Mouse (Mus musculus) hindbrain, postnatal 0 days (tissue): Measurements from ENCODE around the gene Megf8. TPM values are rescaled to one million over a fixed set of nuclear protein-coding genes. Genes with fewer than 3 reads are reported as not detected.
A peak's percentile ranks its signal among the peaks of the same experiment; 100 is the strongest.

Experiments
- ATAC-seq: fragments of 200-750 bp; cut with Nextera tagmentation; 2 replicates; pipeline ENCODE4 v1.8.0; 2017; ENCODE audit warnings: mild to moderate bottlenecking, moderate TSS enrichment, moderate library complexity
- DNase-seq: peaks from one replicate; pipeline ENCODE4 v3.0.0-alpha.2; 2015; ENCODE audit warnings: low spot score
- H3K27ac ChIP-seq: fragments of 300-500 bp; sonication (generic); 2 replicates; pipeline ENCODE4 v1.5.1; 2014; ENCODE audit warnings: mild to moderate bottlenecking
- H3K27me3 ChIP-seq: fragments of 300-500 bp; sonication (generic); 2 replicates; pipeline ENCODE4 v1.6.1; 2014; ENCODE audit warnings: low read length, mixed read lengths; ENCODE audit not compliant: insufficient read depth
- H3K36me3 ChIP-seq: fragments of 300-500 bp; sonication (generic); 2 replicates; pipeline ENCODE4 v1.6.1; 2014; ENCODE audit warnings: low read length, mixed read lengths; ENCODE audit not compliant: insufficient read depth
- H3K4me1 ChIP-seq: fragments of 300-500 bp; sonication (generic); 2 replicates; pipeline ENCODE4 v1.6.1; 2014; ENCODE audit warnings: antibody characterized with exemption, low read length, mixed read lengths; ENCODE audit not compliant: insufficient read depth
- H3K4me2 ChIP-seq: fragments of 300-500 bp; sonication (generic); 2 replicates; pipeline ENCODE4 v1.6.1; 2014; ENCODE audit warnings: low read depth, mild to moderate bottlenecking, low read length, moderate library complexity, mixed read lengths
- H3K4me3 ChIP-seq: fragments of 300-500 bp; sonication (generic); 2 replicates; pipeline ENCODE4 v1.5.1; 2014; ENCODE audit warnings: low read length
- H3K9ac ChIP-seq: fragments of 300-500 bp; sonication (generic); replicated peaks from 2 replicates; pipeline ENCODE4 v1.6.1; 2014; ENCODE audit warnings: mild to moderate bottlenecking, low read length, moderate library complexity, mixed read lengths
- H3K9me3 ChIP-seq: fragments of 300-500 bp; sonication (generic); 2 replicates; pipeline ENCODE4 v1.6.1; 2016; ENCODE audit warnings: low read length, mixed read lengths
- CTCF ChIP-seq: IDR thresholded peaks from 2 replicates; pipeline ENCODE4 v1.5.1; 2016; ENCODE audit warnings: antibody characterized with exemption, control low read depth, low read depth
- WGBS: fragments of 180-500 bp; shearing (Covaris S2); extraction: QIAGEN DNeasy Blood & Tissue Kit; methylation state at CpG from one replicate; pipeline ENCODE4 v1.1.7; 2014; 5-methylcytosine and 5-hydroxymethylcytosine counted together
- polyA plus RNA-seq: library from polyadenylated mRNA; unstranded; fragments of >200 nt; fragmentation: Nextera tagmentation; extraction: Ambion mirVana; gene quantifications from 2 replicates; pipeline ENCODE4 v1.2.1, GENCODE M21; 2015
- total RNA-seq: library from RNA; depleted of rRNA; stranded (reverse); fragments of >200 nt; gene quantifications from 2 replicates; pipeline ENCODE4 v1.2.3, GENCODE M21; 2014

The Megf8 gene
- total and polyA plus RNA-seq, 2 experiments from 2014 or later: 14.8 to 105 TPM

DNA sequence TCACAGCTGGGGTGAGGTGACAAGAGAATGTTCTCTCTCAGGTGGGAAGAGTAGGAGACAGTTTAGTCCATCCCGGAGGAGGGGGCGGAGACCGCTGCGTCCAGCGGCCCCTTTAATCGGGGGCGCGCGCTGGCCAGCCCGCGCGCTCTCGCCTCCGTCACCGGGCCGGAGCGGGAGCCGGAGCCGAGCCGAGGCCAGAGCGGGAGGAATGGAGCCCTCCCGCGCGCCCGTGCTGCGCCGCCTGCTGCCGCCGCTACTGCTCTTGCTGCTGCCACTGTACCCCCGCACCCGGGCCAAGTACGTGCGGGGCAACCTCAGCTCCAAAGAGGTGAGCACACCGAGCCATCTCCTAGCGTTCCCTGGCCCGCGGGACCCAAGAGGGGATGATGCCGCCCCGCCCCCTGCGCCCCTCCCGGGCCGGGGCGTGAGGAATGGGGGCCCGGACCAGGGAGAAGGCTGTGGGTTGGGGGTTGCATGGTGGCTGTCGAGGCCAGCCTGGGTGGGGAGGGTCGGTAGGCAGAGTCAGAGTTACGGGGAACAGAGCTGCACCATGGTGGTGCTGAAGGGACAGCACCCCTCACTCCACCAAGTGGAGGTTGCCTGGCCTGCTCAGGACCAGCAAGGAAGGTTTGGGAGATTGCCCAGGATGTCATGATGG is 10.9 kb upstream of the Megf8 start, which contains the start of gene Tmem145:
TSS of gene Tmem145 (plus strand) at position 151 of the 658 bp plus-strand sequence.
- WGBS: under 1% methylated on average over 46 of the region's 47 CpGs
- ATAC-seq: peak; percentile 84
- H3K9ac ChIP-seq: peak within 1 kb of the TSS; percentile 87
- no peaks in the 10 kb centered on the region for H3K9me3 ChIP-seq
- H3K4me1 ChIP-seq: no peaks in the 10 kb centered on the region
- H3K27ac ChIP-seq: peak within 1 kb of the TSS; percentile 90
- H3K4me2 ChIP-seq: peak within 1 kb of the TSS; percentile 88
- H3K36me3 ChIP-seq: 0 out of 2 replicates have a peak, but pooled peaks cover 3% of the 10 kb centered on the region
- DNase-seq: peak; percentile 84
- no peaks in the 10 kb centered on the region for H3K27me3 ChIP-seq
- TF ChIP-seq CTCF: peak; percentile 3; the same call in 1 of the 2 replicates
- peak within 1 kb of the TSS; percentile 78 for H3K4me3 ChIP-seq

DNA sequence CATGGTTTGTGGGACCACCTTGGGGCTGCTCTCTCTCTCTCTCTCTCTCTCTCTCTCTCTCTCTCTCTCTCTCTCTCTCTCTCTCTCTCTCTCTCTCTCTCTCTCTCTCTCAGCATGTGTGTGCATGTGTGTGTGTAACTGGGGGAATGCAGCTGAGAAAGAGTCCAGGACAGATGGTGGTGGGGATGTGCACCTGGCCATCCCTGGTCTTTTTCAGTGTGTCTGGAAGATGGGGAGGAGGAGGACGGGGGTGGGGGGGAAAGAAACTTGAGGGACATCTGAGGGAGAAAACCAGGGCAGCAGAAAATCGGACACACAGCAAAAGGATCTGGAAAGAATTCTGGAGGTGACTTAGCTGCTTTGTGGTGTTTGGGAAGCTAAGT is 10.4 kb upstream of the Megf8 start:
- Histone ChIP-seq H3K36me3 (0 out of 2 replicates have a peak, but pooled peaks cover 3% of the 10 kb centered on the region), H3K9ac (peak overlapping the region; percentile 87; the same call in 1 of the 2 replicates), H3K27ac (peak overlapping the region; percentile 90), H3K4me3 (peak overlapping the region; percentile 78), H3K9me3 (no peaks in the 10 kb centered on the region), H3K4me2 (peak overlapping the region; percentile 88), H3K4me1 (no peaks in the 10 kb centered on the region), H3K27me3 (no peaks in the 10 kb centered on the region)
- WGBS: 33% methylated on average over 2 of the region's 2 CpGs
- no peak for TF ChIP-seq CTCF
- DNase-seq: no peak
- ATAC-seq: peak; percentile 21; the same call in 1 of the 2 replicates

DNA sequence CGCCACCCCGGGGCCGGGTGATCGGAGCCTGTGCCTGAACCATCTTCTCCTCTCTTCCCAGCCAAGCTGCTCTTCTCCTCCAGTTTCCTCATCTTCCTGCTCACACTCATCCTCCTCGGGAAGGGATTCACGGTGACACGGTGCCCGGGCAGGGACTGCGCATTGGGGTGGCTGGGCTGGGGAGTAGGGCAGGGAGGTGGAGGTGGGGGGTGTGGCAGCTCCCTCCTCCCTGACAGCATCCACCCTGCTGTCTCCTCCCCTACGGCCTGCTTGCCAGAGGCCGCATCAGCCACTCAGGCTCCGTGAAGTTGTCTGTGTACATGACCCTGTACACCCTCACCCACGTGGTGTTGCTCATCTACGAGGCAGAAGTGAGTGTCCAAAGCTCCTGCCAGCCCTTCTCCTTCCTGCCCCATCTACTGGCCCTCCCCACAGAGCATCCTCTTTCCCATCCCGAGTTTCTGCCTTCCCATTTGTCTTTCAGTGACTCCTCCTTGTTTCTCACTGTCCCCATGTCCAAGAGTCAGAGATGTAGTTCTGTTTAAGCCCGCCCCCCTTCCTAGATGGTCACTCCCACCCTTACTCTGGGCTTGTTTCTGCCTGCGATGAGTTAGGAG is 8.2 kb upstream of the Megf8 start:
- 60% methylated on average over 17 of the region's 17 CpGs for WGBS
- H3K27ac ChIP-seq: no peak overlapping the region
- no peak for ATAC-seq
- H3K27me3 ChIP-seq: peaks cover 11% of the 10 kb centered on the region; the same call in 1 of the 2 replicates
- H3K9me3 ChIP-seq: no peaks in the 10 kb centered on the region
- 0 out of 2 replicates have a peak, but pooled peaks cover 3% of the 10 kb centered on the region for H3K36me3 ChIP-seq
- no peak overlapping the region for H3K9ac ChIP-seq
- no peak overlapping the region for H3K4me2 ChIP-seq
- no peak for TF ChIP-seq CTCF
- no peaks in the 10 kb centered on the region for H3K4me1 ChIP-seq
- DNase-seq: no peak
- H3K4me3 ChIP-seq: no peak overlapping the region

DNA sequence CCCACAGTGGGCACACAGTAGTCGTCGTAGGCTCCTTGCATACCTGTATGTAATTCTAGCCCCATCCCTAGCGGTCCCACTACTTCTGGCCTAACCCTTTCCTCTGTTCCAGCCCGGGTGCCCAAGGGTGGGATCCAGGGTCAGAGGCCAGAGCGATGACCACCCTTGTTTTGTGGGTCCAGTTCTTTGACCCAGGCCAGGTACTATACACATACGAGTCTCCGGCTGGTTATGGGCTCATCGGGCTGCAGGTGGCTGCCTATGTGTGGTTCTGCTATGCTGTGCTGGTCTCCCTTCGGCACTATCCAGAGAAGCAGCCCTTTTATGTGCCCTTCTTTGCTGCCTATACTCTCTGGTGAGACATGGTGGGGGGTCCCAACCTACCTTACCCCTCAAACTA is 7.5 kb upstream of the Megf8 start:
- Histone ChIP-seq H3K4me1 (no peaks in the 10 kb centered on the region), H3K27me3 (peaks cover 16% of the 10 kb centered on the region; the same call in 1 of the 2 replicates), H3K4me2 (no peak overlapping the region), H3K36me3 (0 out of 2 replicates have a peak, but pooled peaks cover 3% of the 10 kb centered on the region), H3K27ac (no peak overlapping the region), H3K9ac (no peak overlapping the region), H3K9me3 (no peaks in the 10 kb centered on the region), H3K4me3 (no peak overlapping the region)
- WGBS: 89% methylated on average over 9 of the region's 9 CpGs
- DNase-seq: no peak
- no peak for ATAC-seq
- TF ChIP-seq CTCF: no peak

DNA sequence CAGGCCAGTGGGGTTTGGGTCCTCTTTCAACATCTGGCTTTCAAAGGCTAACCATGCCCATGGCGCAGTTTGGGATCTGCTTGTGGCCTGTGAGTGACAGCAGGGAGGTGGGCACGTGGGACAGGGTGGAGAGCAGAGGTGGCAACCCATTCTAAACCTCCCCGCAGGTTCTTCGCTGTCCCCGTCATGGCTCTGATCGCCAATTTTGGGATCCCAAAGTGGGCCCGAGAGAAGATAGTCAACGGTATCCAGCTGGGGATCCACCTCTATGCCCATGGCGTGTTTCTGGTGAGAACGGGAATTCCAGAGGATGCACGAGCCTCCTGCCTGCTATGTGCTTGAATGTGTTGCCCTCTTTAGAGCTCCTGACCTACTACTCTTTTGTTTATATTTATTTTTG is 5.8 kb upstream of the Megf8 start:
- Histone ChIP-seq H3K9me3 (no peaks in the 10 kb centered on the region), H3K4me2 (no peak overlapping the region), H3K4me3 (no peak overlapping the region), H3K27ac (no peak overlapping the region), H3K36me3 (0 out of 2 replicates have a peak, but pooled peaks cover 3% of the 10 kb centered on the region), H3K9ac (no peak overlapping the region), H3K27me3 (peaks cover 16% of the 10 kb centered on the region; the same call in 1 of the 2 replicates), H3K4me1 (peaks cover 10% of the 10 kb centered on the region; the same call in 1 of the 2 replicates)
- TF ChIP-seq CTCF: no peak
- ATAC-seq (no peak), DNase-seq (no peak)
- 76% methylated on average over 11 of the region's 11 CpGs for WGBS

DNA sequence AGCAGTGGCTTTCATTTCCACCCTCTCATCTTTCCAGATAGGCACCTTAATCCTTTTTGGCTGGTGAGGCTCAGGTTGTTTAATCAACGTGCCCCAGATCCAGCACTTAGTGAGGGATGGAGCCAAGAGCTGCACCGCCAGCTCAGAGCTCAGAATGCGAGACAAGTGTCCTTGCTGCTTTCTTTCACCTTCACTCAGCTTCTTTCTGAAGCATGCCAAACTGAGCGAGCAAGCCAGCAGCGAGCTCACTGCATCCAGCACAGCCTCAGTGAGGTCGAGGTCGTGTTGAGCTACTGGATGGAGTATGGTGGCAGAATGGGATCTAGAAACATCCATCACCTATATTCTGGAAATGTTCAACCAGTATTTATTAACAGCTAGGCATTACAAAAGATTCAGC is 3.6 kb upstream of the Megf8 start:
- H3K27me3 ChIP-seq: peaks cover 16% of the 10 kb centered on the region; the same call in 1 of the 2 replicates
- no peaks in the 10 kb centered on the region for H3K9me3 ChIP-seq
- no peak for TF ChIP-seq CTCF
- DNase-seq (no peak), ATAC-seq (no peak)
- H3K9ac ChIP-seq: no peak overlapping the region
- H3K36me3 ChIP-seq: 0 out of 2 replicates have a peak, but pooled peaks cover 3% of the 10 kb centered on the region
- 53% methylated on average over 7 of the region's 7 CpGs for WGBS
- H3K4me3 ChIP-seq: no peak overlapping the region
- peaks cover 10% of the 10 kb centered on the region; the same call in 1 of the 2 replicates for H3K4me1 ChIP-seq
- no peak overlapping the region for H3K4me2 ChIP-seq
- H3K27ac ChIP-seq: no peak overlapping the region
